Mouse (Mus musculus) liver, adult 2 months (tissue): ENCODE data around the gene Olfr324.

Experiments
- CTCF ChIP-seq: fragments of 200-500 bp; IDR thresholded peaks from 2 replicates; pipeline ENCODE4 v1.5.1; 2011; ENCODE audit warnings: low read depth, low read length, control low read depth
- POLR2A ChIP-seq: fragments of 200-500 bp; IDR thresholded peaks from 2 replicates; pipeline ENCODE4 v1.6.1; 2011; ENCODE audit warnings: low read length, control low read depth; ENCODE audit not compliant: insufficient read depth; ENCODE audit errors: extremely low read depth

GRCm38 (mm10) chr11:58588620-58589250, 6.2 kb upstream of the Olfr324 start:
- TF ChIP-seq CTCF, result no peak
- no peak for TF ChIP-seq POLR2A
